Mouse (Mus musculus) olfactory bulb, adult 2 months (tissue): Measurements from ENCODE around the gene Ttyh2. TPM values are rescaled to one million over a fixed set of nuclear protein-coding genes. Genes with fewer than 3 reads are reported as not detected.

Experiments
- H3K27ac ChIP-seq: fragments of 200-500 bp; 2 replicates; pipeline ENCODE4 v1.5.1; 2012; ENCODE audit warnings: low read depth, low read length; ENCODE audit not compliant: insufficient read depth
- H3K4me1 ChIP-seq: fragments of 200-500 bp; 2 replicates; pipeline ENCODE4 v1.6.1; 2012; ENCODE audit warnings: low read length; ENCODE audit not compliant: control insufficient read depth, insufficient read depth
- H3K4me3 ChIP-seq: fragments of 200-500 bp; 2 replicates; pipeline ENCODE4 v1.5.1; 2012; ENCODE audit warnings: mild to moderate bottlenecking, low read depth, low read length, moderate library complexity; ENCODE audit not compliant: insufficient read depth
- CTCF ChIP-seq: fragments of 200-500 bp; IDR thresholded peaks from 2 replicates; pipeline ENCODE4 v1.5.1; 2012; ENCODE audit warnings: low read depth, mild to moderate bottlenecking, low read length, moderate library complexity; ENCODE audit not compliant: insufficient read depth
- POLR2A ChIP-seq: fragments of 200-500 bp; IDR thresholded peaks from 2 replicates; pipeline ENCODE4 v1.6.1; 2012; ENCODE audit warnings: mild to moderate bottlenecking, low read depth, low read length, moderate library complexity; ENCODE audit not compliant: insufficient read depth
- WGBS: fragments of 180-500 bp; shearing (Covaris S2); methylation state at CpG from one replicate; pipeline ENCODE4 v1.1.7; 2018; 5-methylcytosine and 5-hydroxymethylcytosine counted together
- polyA plus RNA-seq: library from polyadenylated mRNA; stranded (reverse); fragments of >200 nt; gene quantifications from 2 replicates; pipeline ENCODE4 v1.2.4, GENCODE M21; 2012; ENCODE audit warnings: low replicate concordance; ENCODE audit not compliant: missing spikeins, insufficient read depth, insufficient read length

Gene Ttyh2
- polyA plus RNA-seq, 1 experiment: not detected

- WGBS: 62% methylated on average over 6 of the region's 6 CpGs
- H3K27ac ChIP-seq: no peak overlapping the region
- TF ChIP-seq POLR2A: no peak
- no peak for TF ChIP-seq CTCF
- no peak overlapping the region for H3K4me3 ChIP-seq
- peaks cover 25% of the 10 kb centered on the region for H3K4me1 ChIP-seq
Measured at GRCm38 (mm10) chr11:114729832-114730363, 54.7 kb downstream of the Ttyh2 start.

- Histone ChIP-seq H3K4me1 (peaks cover 22% of the 10 kb centered on the region), H3K4me3 (no peak overlapping the region), H3K27ac (no peak overlapping the region)
- WGBS: 79% methylated on average over 4 of the region's 4 CpGs
- TF ChIP-seq CTCF (no peak), POLR2A (no peak)
Measured at GRCm38 (mm10) chr11:114731711-114732110, 56.5 kb downstream of the Ttyh2 start.

GRCm38 (mm10) chr11:114732890-114733289 is 57.7 kb downstream of the Ttyh2 start:
- TF ChIP-seq POLR2A (no peak), CTCF (no peak)
- WGBS: 87% methylated on average over 22 of the region's 22 CpGs
- Histone ChIP-seq H3K4me3 (no peak overlapping the region), H3K27ac (no peak overlapping the region), H3K4me1 (peaks cover 13% of the 10 kb centered on the region)

GRCm38 (mm10) chr11:114736111-114736510 is 60.9 kb downstream of the Ttyh2 start:
- H3K4me3 ChIP-seq: no peak overlapping the region
- TF ChIP-seq CTCF (no peak), POLR2A (no peak)
- no peaks in the 10 kb centered on the region; the same call in 1 of the 2 replicates for H3K4me1 ChIP-seq
- 75% methylated on average over 2 of the region's 2 CpGs for WGBS
- H3K27ac ChIP-seq: no peak overlapping the region

- Histone ChIP-seq H3K27ac (no peak overlapping the region), H3K4me3 (no peak overlapping the region), H3K4me1 (no peaks in the 10 kb centered on the region; the same call in 1 of the 2 replicates)
- no peak for TF ChIP-seq POLR2A
- WGBS: 21% methylated on average over 11 of the region's 11 CpGs
Measured at GRCm38 (mm10) chr11:114736913-114737624, 61.8 kb downstream of the Ttyh2 start.

- no peak overlapping the region for H3K27ac ChIP-seq
- TF ChIP-seq POLR2A (no peak), CTCF (no peak)
- peaks cover 4% of the 10 kb centered on the region for H3K4me1 ChIP-seq
- H3K4me3 ChIP-seq: no peak overlapping the region
- 44% methylated on average over 10 of the region's 10 CpGs for WGBS
Measured at GRCm38 (mm10) chr11:114740598-114740997, 65.4 kb downstream of the Ttyh2 start.

GRCm38 (mm10) chr11:114741451-114741850 is 66.2 kb downstream of the Ttyh2 start:
- TF ChIP-seq POLR2A: no peak
- TF ChIP-seq CTCF: no peak
- Histone ChIP-seq H3K27ac (no peak overlapping the region), H3K4me3 (no peak overlapping the region), H3K4me1 (peaks cover 4% of the 10 kb centered on the region)
- 51% methylated on average over 6 of the region's 6 CpGs for WGBS

GRCm38 (mm10) chr11:114745134-114745533 is 69.9 kb downstream of the Ttyh2 start:
- Histone ChIP-seq H3K27ac (no peak overlapping the region), H3K4me3 (no peak overlapping the region), H3K4me1 (peaks cover 4% of the 10 kb centered on the region)
- TF ChIP-seq POLR2A (no peak), CTCF (peak; percentile 94)
- WGBS: 1% methylated on average over 12 of the region's 12 CpGs

GRCm38 (mm10) chr11:114747564-114748138 is 72.4 kb downstream of the Ttyh2 start:
- WGBS: 91% methylated on average over 12 of the region's 12 CpGs
- TF ChIP-seq POLR2A: no peak
- no peak for TF ChIP-seq CTCF
- Histone ChIP-seq H3K4me3 (no peak overlapping the region), H3K27ac (no peak overlapping the region), H3K4me1 (peaks cover 4% of the 10 kb centered on the region)
